Mouse (Mus musculus) cerebellum, adult (tissue): Measurements from ENCODE around the gene 2310061I04Rik.

ENCODE experiments used
- ATAC-seq: cut with Nextera tagmentation; 2 replicates; pipeline ENCODE4 v1.9.2; 2017; ENCODE audit warnings: mild to moderate bottlenecking, moderate library complexity, mixed read lengths; ENCODE audit not compliant: insufficient number of reproducible peaks, low FRiP score, low TSS enrichment

Gene 2310061I04Rik

GRCm38 (mm10) chr17:35916297-35917142 is 19.3 kb upstream of the 2310061I04Rik start, which contains the start of the genes Mrps18b and Ppp1r10:
Mrps18b (minus strand) TSS chr17:35916389.
Ppp1r10 (plus strand) TSS chr17:35916434.
- peak; percentile 85 for ATAC-seq

- ATAC-seq: peak; percentile 2; the same call in 1 of the 2 replicates
Observed at GRCm38 (mm10) chr17:35915538-35916296, 18.5 kb upstream of the 2310061I04Rik start.

- no peak for ATAC-seq
Observed at GRCm38 (mm10) chr17:35914975-35915374, 17.7 kb upstream of the 2310061I04Rik start.

GRCm38 (mm10) chr17:35909919-35910369 is 12.7 kb upstream of the 2310061I04Rik start, which contains the start of gene Atat1:
Atat1 (minus strand) TSS chr17:35910075.
- ATAC-seq: peak; percentile 83

GRCm38 (mm10) chr17:35909186-35909918 is 12.1 kb upstream of the 2310061I04Rik start:
- ATAC-seq: 0 out of 2 replicates have a peak, but pooled peaks have one; percentile 4

GRCm38 (mm10) chr17:35907609-35908008 is 10.4 kb upstream of the 2310061I04Rik start:
- no peak for ATAC-seq

- ATAC-seq: no peak
Observed at GRCm38 (mm10) chr17:35905587-35905986, 8.4 kb upstream of the 2310061I04Rik start.

- no peak for ATAC-seq
Observed at GRCm38 (mm10) chr17:35903992-35904355, 6.7 kb upstream of the 2310061I04Rik start.

GRCm38 (mm10) chr17:35903343-35903991 is 6.2 kb upstream of the 2310061I04Rik start:
- no peak for ATAC-seq

- ATAC-seq: no peak
Observed at GRCm38 (mm10) chr17:35900636-35901035, 3.4 kb upstream of the 2310061I04Rik start.

GRCm38 (mm10) chr17:35897644-35898573 is 678 bp upstream of the 2310061I04Rik start:
- peak; percentile 27 for ATAC-seq

- no peak for ATAC-seq
Observed at GRCm38 (mm10) chr17:35887725-35888124, 9.5 kb downstream of the 2310061I04Rik start.

GRCm38 (mm10) chr17:35883777-35884176 is 13.5 kb downstream of the 2310061I04Rik start:
- ATAC-seq: no peak

GRCm38 (mm10) chr17:35882924-35883323 is 14.3 kb downstream of the 2310061I04Rik start:
- no peak for ATAC-seq

GRCm38 (mm10) chr17:35879245-35880057 is 17.8 kb downstream of the 2310061I04Rik start, which contains the start of gene Dhx16:
Dhx16 (plus strand) TSS chr17:35879819.
- peak; percentile 88 for ATAC-seq

GRCm38 (mm10) chr17:35874721-35875120 is 22.5 kb downstream of the 2310061I04Rik start:
- ATAC-seq: no peak

- peak; percentile 81; the same call in 1 of the 2 replicates for ATAC-seq
Observed at GRCm38 (mm10) chr17:35873774-35874519, 23.3 kb downstream of the 2310061I04Rik start.
